Mouse (Mus musculus): ENCODE measurements around the gene Ak1. TPM values are rescaled to one million over a fixed set of nuclear protein-coding genes. Genes with fewer than 3 reads are reported as not detected.

Gene Ak1
- total and polyA plus RNA-seq, 3 experiments = 1.4 to 3.9 (median 1.5) TPM

DNA sequence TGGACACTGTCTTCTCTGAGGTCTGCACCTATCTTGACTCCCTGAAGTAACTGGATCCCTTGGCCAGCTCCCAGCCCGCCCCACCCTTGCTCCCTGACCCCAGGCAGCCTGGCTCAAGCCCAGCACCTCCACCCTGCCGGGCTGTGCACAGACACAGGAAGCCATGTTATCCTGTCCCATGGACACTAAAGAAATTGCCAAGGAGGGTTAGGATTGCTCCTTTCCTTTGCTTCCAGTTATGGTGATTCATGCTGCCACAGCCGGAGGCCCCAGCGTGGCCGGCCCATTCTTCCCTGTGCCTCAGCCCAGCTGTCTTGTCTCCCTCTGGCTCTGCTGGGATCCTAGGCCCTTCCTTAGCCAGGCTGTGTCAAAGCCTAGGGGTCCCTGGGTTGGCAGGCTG is 12.1 kb downstream of the Ak1 start:
- TF ChIP-seq CHD1 (IDR thresholded peaks at IDR 0.05; ENCODE audit: low read depth, low read length) (no peak), NRF1 (IDR thresholded peaks at IDR 0.05; ENCODE audit: low read depth, low read length) (no peak), E2F4 (IDR thresholded peaks at IDR 0.05; ENCODE audit: insufficient replicate concordance, low read depth, low read length) (no peak), POLR2AphosphoS2 (IDR thresholded peaks at IDR 0.05; ENCODE audit: low read depth, low read length) (no peak), PAX5 (IDR thresholded peaks at IDR 0.05; ENCODE audit: low read length) (no peak), IRF4 (IDR thresholded peaks at IDR 0.05; ENCODE audit: low read depth, low read length) (no peak), SIN3A (IDR thresholded peaks at IDR 0.05; ENCODE audit: low read length) (no peak), GABPA (IDR thresholded peaks at IDR 0.05; ENCODE audit: insufficient replicate concordance, low read depth, low read length) (no peak), POLR2A (IDR thresholded peaks at IDR 0.05; ENCODE audit: low read depth, low read length) (no peak), ZNF384 (IDR thresholded peaks at IDR 0.05; ENCODE audit: low read depth, low read length) (no peak), HCFC1 (IDR thresholded peaks at IDR 0.05; ENCODE audit: low read depth, low read length) (no peak), MEF2A (IDR thresholded peaks at IDR 0.05; ENCODE audit: borderline replicate concordance, low read depth, low read length) (no peak), CHD2 (IDR thresholded peaks at IDR 0.05; ENCODE audit: low read length) (no peak), ETS1 (conservative IDR thresholded peaks at IDR 0.05; ENCODE audit: low read depth, low read length) (no peak), RAD21 (IDR thresholded peaks at IDR 0.05; ENCODE audit: low read depth, low read length) (no peak), EP300 (IDR thresholded peaks at IDR 0.05; ENCODE audit: low read length) (no peak), MAX (IDR thresholded peaks at IDR 0.05; ENCODE audit: low read length) (no peak), ZC3H11A (IDR thresholded peaks at IDR 0.05; ENCODE audit: low read depth, low read length) (no peak)
- dilution Hi-C loops (cut with MboI; ENCODE audit: extremely low pct_ligation_motif_present, extremely low pct_unique_long_range_greater_than_20kb, low sequenced_read_pairs) (no loop called here), in situ Hi-C loops (cut with MboI; ENCODE audit: low pct_ligation_motif_present, low pct_unique_long_range_greater_than_20kb, low sequenced_read_pairs) (loop anchor here (5.0 kb wide), 2 partner anchors 39 to 124 kb away; partner anchors contain the start of gene Tor2a)
- Histone ChIP-seq H3K79me2 (replicated peaks; ENCODE audit: control insufficient read depth, extremely low read depth, insufficient read depth, poor library complexity, severe bottlenecking) (no peaks in the 10 kb centered on the region), H3K27ac (ENCODE audit: insufficient read depth, low read depth) (no peak overlapping the region), H3K4me1 (ENCODE audit: control insufficient read depth in 1 of 2, insufficient read depth in 2 of 2) (peaks cover 12 to 38% of the 10 kb centered on the region in 2 experiments), H3K9ac (ENCODE audit: insufficient read depth, low read depth) (no peak overlapping the region), H3K27me3 (replicated peaks) (no peaks in the 10 kb centered on the region), H3K4me2 (ENCODE audit: insufficient read depth, low read depth, poor library complexity, severe bottlenecking) (no peak overlapping the region), H3K36me3 (replicated peaks in 1 of 2; ENCODE audit: control insufficient read depth in 1 of 2, insufficient read depth in 1 of 2, low read length in 1 of 2) (peaks cover 0 to 2% of the 10 kb centered on the region in 2 experiments), H3K9me3 (replicated peaks; ENCODE audit: low read length) (no peaks in the 10 kb centered on the region), H3K4me3 (replicated peaks in 1 of 3; ENCODE audit: low read depth in 2 of 3, low read length in 2 of 3, poor library complexity in 1 of 3) (no peak overlapping the region)
- no peak for DNase-seq (ENCODE audit: extremely low read depth)

GRCm38 (mm10) chr2:32634277-32635105 is 12.9 kb downstream of the Ak1 start:
- in situ Hi-C loops (cut with MboI; ENCODE audit: low pct_ligation_motif_present, low pct_unique_long_range_greater_than_20kb, low sequenced_read_pairs) (loop anchor here (5.0 kb wide), 2 partner anchors 38 to 123 kb away; partner anchors contain the start of gene Tor2a), dilution Hi-C loops (cut with MboI; ENCODE audit: extremely low pct_ligation_motif_present, extremely low pct_unique_long_range_greater_than_20kb, low sequenced_read_pairs) (no loop called here)
- Histone ChIP-seq H3K27ac (ENCODE audit: insufficient read depth, low read depth) (no peak overlapping the region), H3K27me3 (replicated peaks) (no peaks in the 10 kb centered on the region), H3K9ac (ENCODE audit: insufficient read depth, low read depth) (no peak overlapping the region), H3K36me3 (replicated peaks in 1 of 2; ENCODE audit: control insufficient read depth in 1 of 2, insufficient read depth in 1 of 2, low read length in 1 of 2) (peaks cover 0 to 2% of the 10 kb centered on the region in 2 experiments), H3K79me2 (replicated peaks; ENCODE audit: control insufficient read depth, extremely low read depth, insufficient read depth, poor library complexity, severe bottlenecking) (no peaks in the 10 kb centered on the region), H3K4me3 (replicated peaks in 1 of 3; ENCODE audit: low read depth in 2 of 3, low read length in 2 of 3, poor library complexity in 1 of 3) (no peak overlapping the region), H3K4me2 (ENCODE audit: insufficient read depth, low read depth, poor library complexity, severe bottlenecking) (no peak overlapping the region), H3K4me1 (ENCODE audit: control insufficient read depth in 1 of 2, insufficient read depth in 2 of 2) (peaks cover 8 to 36% of the 10 kb centered on the region in 2 experiments), H3K9me3 (replicated peaks; ENCODE audit: low read length) (no peaks in the 10 kb centered on the region)
- no peak for TF ChIP-seq ELF1 (IDR thresholded peaks at IDR 0.05; ENCODE audit: low read depth, low read length)
- TF ChIP-seq GABPA (IDR thresholded peaks at IDR 0.05; ENCODE audit: insufficient replicate concordance, low read depth, low read length) = no peak
- TF ChIP-seq JUN (IDR thresholded peaks at IDR 0.05; ENCODE audit: insufficient read depth, low read depth, low read length) = no peak
- TF ChIP-seq MEF2A (IDR thresholded peaks at IDR 0.05; ENCODE audit: borderline replicate concordance, low read depth, low read length) = no peak
- no peak for TF ChIP-seq BHLHE40 (IDR thresholded peaks at IDR 0.05; ENCODE audit: low read depth, low read length)
- TF ChIP-seq USF2 (conservative IDR thresholded peaks at IDR 0.05; ENCODE audit: low read depth, low read length) = no peak
- no peak for TF ChIP-seq NRF1 (IDR thresholded peaks at IDR 0.05; ENCODE audit: low read depth, low read length)
- no peak for TF ChIP-seq PAX5 (IDR thresholded peaks at IDR 0.05; ENCODE audit: low read length)
- no peak for TF ChIP-seq NELFE (IDR thresholded peaks at IDR 0.05; ENCODE audit: low read depth, low read length)
- TF ChIP-seq MAFK (IDR thresholded peaks at IDR 0.05; ENCODE audit: insufficient replicate concordance, low read length) = no peak
- TF ChIP-seq MAX (IDR thresholded peaks at IDR 0.05; ENCODE audit: low read length) = no peak
- no peak for TF ChIP-seq RAD21 (IDR thresholded peaks at IDR 0.05; ENCODE audit: low read depth, low read length)
- TF ChIP-seq ZNF384 (IDR thresholded peaks at IDR 0.05; ENCODE audit: low read depth, low read length) = no peak
- no peak for TF ChIP-seq IRF4 (IDR thresholded peaks at IDR 0.05; ENCODE audit: low read depth, low read length)
- no peak for TF ChIP-seq SMC3 (IDR thresholded peaks at IDR 0.05; ENCODE audit: low read depth, low read length)
- no peak for TF ChIP-seq UBTF (IDR thresholded peaks at IDR 0.05; ENCODE audit: low read depth, low read length)
- TF ChIP-seq USF1 (IDR thresholded peaks at IDR 0.05; ENCODE audit: low read depth, low read length) = no peak
- no peak for DNase-seq (ENCODE audit: extremely low read depth)

Measured in CH12.LX (cell line).